Mouse (Mus musculus) inflammation-experienced regulatory T-cells, adult 16 weeks (primary cell): ENCODE results near the gene Nt5c. TPM values are rescaled to one million over a fixed set of nuclear protein-coding genes. Genes with fewer than 3 reads are reported as not detected.

Source experiments
- polyA plus RNA-seq: library from polyadenylated mRNA; unstranded; fragments of 100-300 nt; shearing (Covaris generic); gene quantifications from one replicate; pipeline ENCODE4 v1.2.1, GENCODE M21; 2017

Gene Nt5c
- polyA plus RNA-seq: 367 TPM

DNA sequence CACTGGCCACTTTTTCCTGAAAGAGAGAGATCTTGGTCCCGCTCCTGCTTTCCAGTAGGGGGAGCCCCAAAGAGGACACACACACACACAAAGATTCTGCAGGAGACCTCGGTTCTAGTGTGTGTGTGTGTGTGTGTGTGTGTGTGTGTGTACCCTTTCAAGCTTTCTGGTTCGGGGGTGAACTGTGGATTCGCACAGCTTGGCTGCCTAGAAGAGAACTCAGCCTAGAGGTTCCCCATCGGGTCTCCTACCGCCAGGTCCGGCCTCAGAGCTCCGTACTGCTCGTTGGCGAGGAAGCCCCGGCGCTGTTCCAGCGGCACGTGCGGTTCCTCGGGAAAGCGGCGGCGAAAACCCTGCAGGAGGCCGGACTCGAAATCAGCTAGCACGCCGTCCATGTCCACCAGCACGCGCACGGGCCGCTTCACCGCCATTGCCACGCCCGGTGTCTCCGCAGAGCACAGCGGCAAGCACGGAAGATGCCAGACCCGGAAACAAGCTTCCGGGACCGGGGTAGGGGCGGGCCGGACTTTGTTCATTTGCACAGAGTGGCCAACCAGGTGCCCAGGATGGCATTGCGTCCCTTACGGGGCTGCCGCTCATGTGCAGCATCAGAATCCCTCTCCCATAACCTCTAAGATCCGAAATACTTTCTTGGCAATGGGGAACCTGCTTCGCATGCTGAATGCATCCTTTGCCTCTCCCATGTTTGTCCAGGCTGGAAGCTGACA is at the start of gene Nt5c:
Gene Nt5c (minus strand): TSS at position 507 of the 728 bp plus-strand sequence.

DNA sequence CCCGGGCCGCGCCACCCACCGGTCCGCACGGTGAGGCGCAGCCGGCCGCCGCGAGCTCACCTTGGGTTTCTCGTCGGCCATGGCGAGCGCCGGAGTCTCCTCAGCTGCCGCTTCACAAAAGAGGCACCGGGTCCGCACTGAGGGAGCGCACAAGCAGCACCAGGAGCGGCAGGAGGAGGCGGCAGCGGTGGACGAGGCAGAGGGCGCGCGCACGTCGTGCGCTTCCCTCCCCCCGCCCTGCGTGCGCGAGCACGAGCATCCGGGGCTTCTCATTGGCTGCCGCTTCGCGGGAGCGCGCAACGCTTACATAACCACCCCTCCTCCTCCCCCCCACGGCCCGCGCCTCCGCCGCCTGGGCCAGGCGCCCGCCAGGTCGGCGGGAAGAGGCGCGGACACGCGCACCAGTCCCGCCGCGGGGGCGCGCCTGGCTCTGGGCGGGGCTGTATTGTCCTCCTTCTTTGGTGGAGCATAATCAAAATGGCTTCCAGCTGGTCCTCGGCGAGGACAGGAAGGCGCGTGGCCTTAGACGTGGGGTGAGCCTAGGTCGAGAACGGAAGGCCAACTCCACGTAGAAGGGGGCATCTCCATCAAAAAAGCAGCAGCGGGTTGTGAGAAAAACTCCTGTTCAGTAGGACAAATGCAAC is 44.5 kb upstream of the Nt5c start, which contains the start of gene Sumo2:
Gene Sumo2 (minus strand): TSS at position 239 of the 644 bp plus-strand sequence.

DNA sequence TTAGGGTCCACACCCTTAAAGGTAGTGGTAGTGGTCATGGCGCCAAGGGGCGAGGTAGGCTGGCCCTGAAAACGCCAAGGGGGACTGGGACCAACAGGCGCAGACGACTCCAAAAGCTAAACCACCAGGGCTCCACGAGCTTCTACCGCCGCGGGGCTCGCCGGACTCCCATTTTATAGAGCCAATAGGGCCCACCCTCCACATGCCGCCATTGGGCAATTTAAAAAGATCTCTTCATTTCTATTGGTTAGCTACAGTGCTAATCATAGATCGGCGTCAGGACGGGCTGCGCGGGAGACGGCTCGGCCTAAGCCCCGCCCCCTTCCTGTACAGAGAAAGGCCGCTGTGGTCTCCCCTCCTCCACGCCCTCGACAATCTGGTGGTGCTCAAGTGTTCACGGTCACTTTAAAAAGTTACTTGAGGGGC is 22.6 kb upstream of the Nt5c start, which contains the start of gene Jpt1:
Gene Jpt1 (minus strand): TSS at position 150 of the 426 bp plus-strand sequence.

DNA sequence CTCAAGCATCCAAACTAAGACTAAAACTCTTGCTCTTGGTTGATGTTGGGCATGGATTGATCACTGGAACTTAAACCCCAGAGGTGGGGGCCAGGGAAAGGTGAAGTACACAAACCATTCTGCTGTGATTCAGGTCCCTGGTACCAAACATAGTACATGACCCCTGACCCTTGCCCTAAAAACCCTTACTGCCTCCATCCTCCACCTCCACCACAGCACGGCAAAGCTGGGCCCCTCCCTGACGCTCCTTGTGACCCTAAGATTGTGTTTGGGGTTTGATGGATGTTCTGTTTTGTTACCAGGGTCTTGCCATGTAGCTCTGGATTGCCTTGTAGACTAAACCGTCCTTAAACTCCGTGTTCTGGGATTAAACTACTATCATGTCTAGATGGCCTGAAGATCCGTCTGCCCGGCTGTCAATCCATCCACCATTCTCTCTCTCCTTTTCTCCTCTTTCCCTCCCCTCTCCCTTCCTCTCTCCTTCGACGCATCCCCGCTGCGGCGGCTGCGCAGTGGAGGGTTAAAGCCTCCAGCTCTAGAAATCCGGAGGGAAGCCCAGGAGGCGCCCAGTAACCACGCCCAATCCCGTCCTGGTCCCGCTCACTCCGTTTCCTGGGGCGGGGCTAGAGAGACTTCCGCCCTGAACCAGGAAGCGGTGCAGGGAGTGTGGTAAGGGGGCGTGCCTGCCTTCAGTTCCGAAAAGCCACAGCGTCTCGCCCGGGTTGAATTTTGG is 16.5 kb downstream of the Nt5c start, which contains the start of gene Armc7:
Gene Armc7 (plus strand): TSS at position 643 of the 733 bp plus-strand sequence.

DNA sequence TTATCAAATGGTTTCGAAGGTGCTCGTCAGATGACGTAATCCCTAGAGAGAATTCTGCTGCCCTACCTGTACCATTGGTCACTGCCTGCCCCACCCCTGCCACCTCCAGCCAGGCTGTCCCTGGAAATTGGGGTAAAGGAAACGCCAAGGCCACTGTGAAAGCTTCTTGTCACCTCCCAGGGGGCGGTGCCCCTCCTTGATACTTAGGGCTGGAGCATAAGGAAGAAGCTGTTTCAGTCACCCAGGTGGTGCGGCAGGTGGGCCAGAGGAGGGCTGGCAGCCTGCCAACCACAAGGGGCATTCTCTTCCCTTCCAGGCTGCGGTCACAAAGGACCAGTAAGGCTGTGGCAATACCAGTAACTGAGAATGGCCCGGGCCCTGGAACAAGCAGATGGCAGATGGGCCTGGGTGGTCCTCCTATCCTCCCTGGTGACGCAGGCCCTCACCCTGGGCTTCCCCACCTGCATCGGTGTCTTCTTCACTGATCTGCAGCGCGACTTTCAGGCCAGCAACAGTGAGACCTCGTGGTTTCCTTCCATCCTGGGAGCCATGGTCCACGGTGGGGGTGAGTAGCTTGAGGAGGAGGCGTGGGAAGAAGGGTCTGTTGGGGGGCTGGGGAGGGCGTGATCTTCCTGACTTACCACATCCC is 29.3 kb downstream of the Nt5c start, which contains the start of gene Slc16a5:
Gene Slc16a5 (plus strand): TSS at position 232 of the 649 bp plus-strand sequence.

Other genes with a start within 250 kb of the Nt5c start
- gene Grin2c, start 224.6 kb downstream of the Nt5c start, polyA plus RNA-seq: not detected
- gene Fdxr, start 214.8 kb downstream of the Nt5c start, polyA plus RNA-seq: 39.5 TPM
- 1.1 TPM for gene Fads6, start 194.2 kb downstream of the Nt5c start, polyA plus RNA-seq
- not detected for gene Otop2, start 184.7 kb downstream of the Nt5c start, polyA plus RNA-seq
- gene Ush1g, start 169.8 kb downstream of the Nt5c start, polyA plus RNA-seq: not detected
- not detected for gene Otop3, start 157.1 kb downstream of the Nt5c start, polyA plus RNA-seq
- gene Hid1, start 124.1 kb downstream of the Nt5c start, polyA plus RNA-seq: 8.4 TPM
- not detected for gene Cdr2l, start 109.9 kb downstream of the Nt5c start, polyA plus RNA-seq
- 162 TPM for gene Mrpl58, start 88.1 kb downstream of the Nt5c start, polyA plus RNA-seq
- gene Atp5h, start 71.9 kb downstream of the Nt5c start, polyA plus RNA-seq: 711 TPM
- 4.6 TPM for gene Kctd2, start 71.7 kb downstream of the Nt5c start, polyA plus RNA-seq
- gene Trim80, start 51.3 kb downstream of the Nt5c start, polyA plus RNA-seq: not detected
- gene Slc16a5, start 29.4 kb downstream of the Nt5c start, polyA plus RNA-seq: 11.0 TPM
- 120 TPM for gene Armc7, start 16.2 kb downstream of the Nt5c start, polyA plus RNA-seq
- gene Jpt1, start 22.5 kb upstream of the Nt5c start, polyA plus RNA-seq: 685 TPM
- gene Sumo2, start 44.4 kb upstream of the Nt5c start, polyA plus RNA-seq: 796 TPM
- gene Nup85, start 72.6 kb upstream of the Nt5c start, polyA plus RNA-seq: 102 TPM
- gene Mrps7, start 112.1 kb upstream of the Nt5c start, polyA plus RNA-seq: 71.9 TPM
- gene Gga3, start 112.2 kb upstream of the Nt5c start, polyA plus RNA-seq: 67.8 TPM
- 228 TPM for gene Mif4gd, start 121.1 kb upstream of the Nt5c start, polyA plus RNA-seq
- gene Slc25a19, start 136.4 kb upstream of the Nt5c start, polyA plus RNA-seq: 86.8 TPM
- 12.8 TPM for gene Grb2, start 216.7 kb upstream of the Nt5c start, polyA plus RNA-seq